Mouse (Mus musculus): ENCODE results near the gene Patl2. TPM values are rescaled to one million over a fixed set of nuclear protein-coding genes. Genes with fewer than 3 reads are reported as not detected.
A peak's percentile ranks its signal among the peaks of the same experiment; 100 is the strongest.
"Not testable (repeated sequence)": the region's sequence is repeated elsewhere in the genome, so short reads cannot be mapped to it uniquely, and the experiment has no call there.

Gene Patl2
- polyA plus RNA-seq, 1 experiment, result not detected

DNA sequence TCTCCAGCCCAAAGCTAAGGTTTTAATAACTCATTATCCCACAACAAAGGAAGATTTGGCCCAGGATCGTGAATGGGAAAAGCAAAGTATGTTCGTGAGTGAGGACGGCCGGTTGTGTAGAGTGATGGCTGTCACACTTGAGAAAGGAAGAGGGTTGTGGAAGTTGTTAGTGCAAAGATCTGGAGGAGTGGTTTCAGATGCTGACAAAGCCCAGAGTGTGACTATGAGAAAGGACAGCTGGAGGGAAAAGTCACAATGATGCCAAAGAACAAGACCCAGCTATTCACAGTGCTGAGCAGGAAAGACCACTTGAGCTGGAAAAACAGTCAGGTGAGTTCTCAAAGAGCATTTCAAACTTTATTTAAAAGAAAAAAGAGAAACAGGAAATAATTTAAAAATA is 76.3 kb downstream of the Patl2 start:
- no peak for DNase-seq (ENCODE audit: low read depth)
- TF ChIP-seq CTCF (IDR thresholded peaks at IDR 0.05; ENCODE audit: borderline replicate concordance, extremely low read depth, insufficient read depth, insufficient read length), result no peak
- TF ChIP-seq POLR2A (IDR thresholded peaks at IDR 0.05; ENCODE audit: borderline replicate concordance, extremely low read depth, insufficient read depth, insufficient read length, poor library complexity, severe bottlenecking), result no peak

GRCm38 (mm10) chr2:122108101-122108500 is 77.9 kb downstream of the Patl2 start:
- no peak for DNase-seq (ENCODE audit: low read depth)
- no peak for TF ChIP-seq POLR2A (IDR thresholded peaks at IDR 0.05; ENCODE audit: borderline replicate concordance, extremely low read depth, insufficient read depth, insufficient read length, poor library complexity, severe bottlenecking)
- no peak for TF ChIP-seq CTCF (IDR thresholded peaks at IDR 0.05; ENCODE audit: borderline replicate concordance, extremely low read depth, insufficient read depth, insufficient read length)

- no peak for DNase-seq (ENCODE audit: low read depth)
These were observed 83.9 kb downstream of the Patl2 start for GRCm38 (mm10) chr2:122102070-122102469.

DNA sequence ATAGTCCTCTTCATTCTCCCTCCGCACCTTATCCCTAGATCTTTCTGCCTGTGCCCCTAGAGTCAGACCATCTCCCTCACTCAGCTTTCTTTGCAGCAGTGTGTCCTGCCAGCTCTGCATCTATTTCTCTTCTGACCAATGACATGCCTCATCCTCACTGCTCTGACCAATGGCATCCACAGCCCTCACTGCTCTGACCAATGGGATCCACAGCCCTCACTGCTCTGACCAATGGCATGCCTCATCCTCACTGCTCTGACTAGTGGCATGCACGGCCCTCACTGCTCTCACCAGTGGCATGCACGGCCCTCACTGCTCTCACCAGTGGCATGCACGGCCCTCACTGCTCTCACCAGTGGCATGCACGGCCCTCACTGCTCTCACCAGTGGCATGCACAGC is 88.3 kb downstream of the Patl2 start:
- DNase-seq (ENCODE audit: low read depth), result not testable (repeated sequence)

More at GRCm38 (mm10) chr2:122102070-122102469, 83.9 kb downstream of the Patl2 start:
- TF ChIP-seq CTCF (IDR thresholded peaks at IDR 0.05; ENCODE audit: borderline replicate concordance, extremely low read depth, insufficient read depth, insufficient read length), result peak; percentile 15; the same call in 1 of the 2 replicates
- TF ChIP-seq POLR2A (IDR thresholded peaks at IDR 0.05; ENCODE audit: borderline replicate concordance, extremely low read depth, insufficient read depth, insufficient read length, poor library complexity, severe bottlenecking), result no peak

DNA sequence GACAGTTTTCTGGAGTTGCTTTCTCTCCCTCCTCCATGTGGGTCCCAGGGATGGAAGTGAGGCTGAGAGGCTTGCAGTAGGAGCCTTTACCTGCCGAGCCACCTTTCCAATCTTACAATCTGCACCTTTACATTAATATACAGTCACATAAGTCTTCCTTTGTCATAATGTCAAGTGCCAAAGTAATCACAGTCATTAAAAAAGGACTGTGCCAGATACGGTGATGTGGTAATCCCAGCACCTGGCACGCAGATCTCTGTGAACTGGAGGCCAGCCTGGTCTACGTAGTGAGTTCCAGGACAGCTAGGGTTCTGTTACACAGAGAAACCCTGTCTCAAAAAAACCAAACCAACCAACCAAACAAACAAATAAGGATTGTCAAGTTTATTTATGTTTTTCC is 92.1 kb downstream of the Patl2 start:
- no peak for DNase-seq (ENCODE audit: low read depth)
- TF ChIP-seq CTCF (IDR thresholded peaks at IDR 0.05; ENCODE audit: borderline replicate concordance, extremely low read depth, insufficient read depth, insufficient read length), result no peak
- no peak for TF ChIP-seq POLR2A (IDR thresholded peaks at IDR 0.05; ENCODE audit: borderline replicate concordance, extremely low read depth, insufficient read depth, insufficient read length, poor library complexity, severe bottlenecking)

DNA sequence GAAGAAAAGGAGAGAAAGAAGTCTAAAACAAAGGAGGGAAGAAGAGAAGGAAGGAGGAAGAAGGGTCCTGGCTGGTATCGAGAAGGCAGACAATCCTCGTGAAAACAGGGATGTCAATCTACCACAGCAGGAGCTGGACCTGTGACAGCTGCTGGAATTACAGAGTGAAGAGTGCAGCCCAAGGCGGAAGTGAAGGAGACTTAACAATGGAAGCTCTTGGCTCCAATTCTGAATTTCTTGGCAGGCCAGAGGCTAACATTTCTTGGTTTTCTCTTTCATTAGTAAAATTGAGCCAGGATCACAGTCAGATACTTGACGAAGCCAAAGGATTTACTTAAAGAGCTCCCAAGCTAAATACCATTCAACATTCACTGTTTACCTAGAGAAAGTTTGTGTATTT is 99.5 kb downstream of the Patl2 start:
- TF ChIP-seq POLR2A (IDR thresholded peaks at IDR 0.05; ENCODE audit: borderline replicate concordance, extremely low read depth, insufficient read depth, insufficient read length, poor library complexity, severe bottlenecking) (no peak), CTCF (IDR thresholded peaks at IDR 0.05; ENCODE audit: borderline replicate concordance, extremely low read depth, insufficient read depth, insufficient read length) (no peak)
- DNase-seq (ENCODE audit: low read depth), result peak; percentile 69

DNA sequence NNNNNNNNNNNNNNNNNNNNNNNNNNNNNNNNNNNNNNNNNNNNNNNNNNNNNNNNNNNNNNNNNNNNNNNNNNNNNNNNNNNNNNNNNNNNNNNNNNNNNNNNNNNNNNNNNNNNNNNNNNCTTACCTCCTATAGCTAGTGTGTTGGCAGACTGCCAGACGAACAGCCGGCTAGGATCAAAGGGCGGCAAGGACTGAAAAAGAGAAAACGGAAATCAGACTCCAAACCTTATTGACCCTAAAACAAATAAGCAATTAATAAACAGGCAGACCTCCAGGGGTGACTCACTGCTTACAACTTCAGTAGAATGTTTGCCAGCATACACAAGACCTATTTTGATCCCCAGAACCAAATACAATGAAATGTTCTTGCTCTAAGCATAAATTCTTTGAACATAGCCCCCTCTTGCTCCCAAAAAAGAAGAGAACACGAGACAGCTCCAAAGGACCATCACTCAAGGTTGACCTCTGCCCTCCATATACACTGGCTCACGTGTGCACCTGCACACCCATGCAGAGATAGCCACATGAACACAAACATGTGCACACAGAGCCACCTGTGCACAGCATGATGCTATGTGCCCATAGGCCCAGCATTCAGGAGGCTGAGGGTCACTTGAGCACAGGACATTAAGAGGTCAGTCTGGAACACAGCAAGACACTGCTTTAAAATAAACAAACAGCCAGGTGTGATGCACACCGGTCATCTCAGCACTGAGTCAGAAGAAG is 104.1 kb downstream of the Patl2 start:
- DNase-seq (ENCODE audit: low read depth), result peak; percentile 70

More for the DNA sequence above, 104.1 kb downstream of the Patl2 start:
- no peak for TF ChIP-seq POLR2A (IDR thresholded peaks at IDR 0.05; ENCODE audit: borderline replicate concordance, extremely low read depth, insufficient read depth, insufficient read length, poor library complexity, severe bottlenecking)
- no peak for TF ChIP-seq CTCF (IDR thresholded peaks at IDR 0.05; ENCODE audit: borderline replicate concordance, extremely low read depth, insufficient read depth, insufficient read length)

Other genes with a start within 250 kb of the Patl2 start
- gene Ctdspl2, start 230.2 kb downstream of the Patl2 start, polyA plus RNA-seq (2012; rRNA removed), result 21.7 and 21.8 TPM in 2 replicates
- gene Mageb3, start 230.1 kb downstream of the Patl2 start, polyA plus RNA-seq (2012; rRNA removed), result 0.40 and 0.68 TPM in 2 replicates
- 12.8 and 15.8 TPM in 2 replicates for gene Eif3j1, start 157.6 kb downstream of the Patl2 start, polyA plus RNA-seq (2012; rRNA removed)
- gene Spg11, start 67.8 kb downstream of the Patl2 start, polyA plus RNA-seq (2012; rRNA removed), result 13.3 and 14.9 TPM in 2 replicates
- gene B2m, start 38.5 kb downstream of the Patl2 start, polyA plus RNA-seq (2012; rRNA removed), result 36.0 and 52.2 TPM in 2 replicates
- gene Trim69, start 25.5 kb downstream of the Patl2 start, polyA plus RNA-seq (2012; rRNA removed), result not detected in 2 replicates
- gene Terb2, start 83 bp upstream of the Patl2 start, polyA plus RNA-seq (2012; rRNA removed), result not detected in 2 replicates
- 10.3 and 13.4 TPM in 2 replicates for gene Sord, start 48.6 kb upstream of the Patl2 start, polyA plus RNA-seq (2012; rRNA removed)
- gene Duox2, start 112.3 kb upstream of the Patl2 start, polyA plus RNA-seq (2012; rRNA removed), result 0.08 TPM in 2 replicates
- 0.04 and 0.05 TPM in 2 replicates for gene Duoxa2, start 112.7 kb upstream of the Patl2 start, polyA plus RNA-seq (2012; rRNA removed)
- gene Duoxa1, start 127.5 kb upstream of the Patl2 start, polyA plus RNA-seq (2012; rRNA removed), result 0.18 and 0.55 TPM in 2 replicates
- 0.08 and 0.22 TPM in 2 replicates for gene Duox1, start 129.5 kb upstream of the Patl2 start, polyA plus RNA-seq (2012; rRNA removed)
- gene Shf, start 183.0 kb upstream of the Patl2 start, polyA plus RNA-seq (2012; rRNA removed), result 84.9 and 88.6 TPM in 2 replicates
- 0.04 and 0.05 TPM in 2 replicates for gene Slc28a2, start 240.3 kb upstream of the Patl2 start, polyA plus RNA-seq (2012; rRNA removed)

Data from brain, embryonic 14.5 days (tissue).